In the genomic region with DNA sequence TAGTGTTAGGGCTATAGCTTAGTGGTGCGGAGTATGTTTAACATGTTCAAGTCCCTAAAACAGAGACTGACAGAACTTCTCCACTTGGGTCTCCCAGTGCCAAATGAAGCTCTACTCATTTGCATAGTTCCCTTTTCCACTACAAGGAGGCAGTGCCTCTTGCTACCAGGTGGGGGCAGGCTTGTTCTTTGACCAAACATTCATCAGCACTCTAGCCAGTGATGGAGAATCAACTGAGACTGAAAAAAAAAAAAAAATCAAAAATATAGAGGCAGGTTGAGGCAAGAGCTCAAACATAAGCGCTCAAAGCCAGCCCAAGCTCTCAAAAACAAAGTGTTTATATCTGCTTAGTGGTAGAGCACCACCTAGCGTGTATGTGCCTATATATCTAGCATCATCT, we compare ENCODE assay signal across 8 mouse cellular contexts. TPM values are rescaled to one million over a fixed set of nuclear protein-coding genes. Genes with fewer than 3 reads are reported as not detected.
A peak's percentile ranks its signal among the peaks of the same experiment; 100 is the strongest.
DNase-seq lines count a peak whose midpoint lies in the region; ATAC-seq and TF ChIP-seq lines count a peak whose summit lies in the region.

No protein-coding gene starts in this region.

- no peaks in the 10 kb centered on the region for H3K27me3 ChIP-seq in midbrain, embryonic 14.5 days (ENCODE audit: control insufficient read depth, insufficient read depth, low read length)
- H3K27me3 ChIP-seq in midbrain, embryonic 15.5 days (replicated peaks) = no peaks in the 10 kb centered on the region

- peak; percentile 81 for DNase-seq in cerebellum, adult 9-10 months
- peak; percentile 75 for DNase-seq in midbrain, embryonic 14.5 days
- peak; percentile 58 to 80 for DNase-seq in adrenal gland, postnatal 36 days
- DNase-seq in gastrocnemius, postnatal 25 days = peak; percentile 43
- DNase-seq in lung, adult 2 months = peak; percentile 62
- peak; percentile 55 to 72 for DNase-seq in spleen, postnatal 14 days (ENCODE audit: low spot score in 2 of 2)

- no peak overlapping the region for H3K4me3 ChIP-seq in midbrain, embryonic 14.5 days (replicated peaks; ENCODE audit: low read depth, low read length)
- H3K4me3 ChIP-seq in midbrain, embryonic 15.5 days = no peak overlapping the region
- H3K4me3 ChIP-seq in lung, adult 2 months (replicated peaks; ENCODE audit: extremely low read depth, low read depth, low read length) = no peak overlapping the region

- TF ChIP-seq CTCF in lung, adult 2 months (IDR thresholded peaks at IDR 0.05; ENCODE audit: insufficient read depth, low read length) = peak; percentile 62; the same call in 1 of the 2 replicates

- H3K9me3 ChIP-seq in midbrain, embryonic 14.5 days (ENCODE audit: control insufficient read depth, low read length) = no peaks in the 10 kb centered on the region
- H3K9me3 ChIP-seq in midbrain, embryonic 15.5 days = no peaks in the 10 kb centered on the region

- no peak for TF ChIP-seq POLR2A in lung, adult 2 months (IDR thresholded peaks at IDR 0.05; ENCODE audit: borderline replicate concordance, extremely low read depth, low read depth, low read length)

- H3K4me1 ChIP-seq in midbrain, embryonic 14.5 days (ENCODE audit: control insufficient read depth, insufficient read depth, low read length) = peaks cover 19% of the 10 kb centered on the region
- H3K4me1 ChIP-seq in midbrain, embryonic 15.5 days = peaks cover 24% of the 10 kb centered on the region
- no peaks in the 10 kb centered on the region; the same call in 1 of the 2 replicates for H3K4me1 ChIP-seq in lung, adult 2 months (ENCODE audit: control insufficient read depth, insufficient read depth, low read length)

- WGBS in midbrain, embryonic 14.5 days = 70% methylated on average over 3 of the region's 3 CpGs
- WGBS in midbrain, embryonic 15.5 days = 66% methylated on average over 3 of the region's 3 CpGs
- WGBS in lung, adult 2 months = 50% methylated on average over 3 of the region's 3 CpGs

- no peaks in the 10 kb centered on the region for H3K36me3 ChIP-seq in midbrain, embryonic 14.5 days (ENCODE audit: control insufficient read depth, insufficient read depth, low read length)
- no peaks in the 10 kb centered on the region for H3K36me3 ChIP-seq in midbrain, embryonic 15.5 days (replicated peaks)

- no peak overlapping the region for H3K27ac ChIP-seq in midbrain, embryonic 14.5 days (replicated peaks; ENCODE audit: low read depth, low read length)
- H3K27ac ChIP-seq in midbrain, embryonic 15.5 days = no peak overlapping the region

- ATAC-seq in cerebellum, adult (ENCODE audit: insufficient number of reproducible peaks, low FRiP score, low TSS enrichment) = no peak
- ATAC-seq in midbrain, embryonic 14.5 days (ENCODE audit: low FRiP score, low TSS enrichment) = no peak
- no peak for ATAC-seq in midbrain, embryonic 15.5 days (replicated peaks)

- no peak overlapping the region for H3K9ac ChIP-seq in midbrain, embryonic 14.5 days (replicated peaks; ENCODE audit: low read length)
- no peak overlapping the region for H3K9ac ChIP-seq in midbrain, embryonic 15.5 days

- no peak overlapping the region for H3K4me2 ChIP-seq in midbrain, embryonic 14.5 days (ENCODE audit: low read length)
- H3K4me2 ChIP-seq in midbrain, embryonic 15.5 days = no peak overlapping the region

RNA-seq across cellular contexts. Expression of a gene that starts 4.8 kb away (rescaled TPM):
- 157 TPM in 2 replicates for polyA plus RNA-seq in midbrain, embryonic 14.5 days (2014; fragmentation: Nextera tagmentation; extraction: Ambion mirVana)
- 165 and 174 TPM in 2 replicates for polyA plus RNA-seq in midbrain, embryonic 15.5 days (2015; fragmentation: Nextera tagmentation; extraction: Ambion mirVana)
- total RNA-seq in adrenal gland, postnatal 36 days (2021) = 100 to 1,000 TPM; 354 to 445 TPM
- total RNA-seq in gastrocnemius, postnatal 25 days (2021) = 10 to 100 TPM; 26.7 to 34.6 TPM
- 263 and 265 TPM in 2 replicates for polyA plus RNA-seq in lung, adult 2 months (2012; rRNA removed)

RNA-seq across cellular contexts. Expression of a gene that starts 17.3 kb away (rescaled TPM):
- polyA plus RNA-seq in midbrain, embryonic 14.5 days (2014; fragmentation: Nextera tagmentation; extraction: Ambion mirVana) = 89.1 and 95.7 TPM in 2 replicates
- polyA plus RNA-seq in midbrain, embryonic 15.5 days (2015; fragmentation: Nextera tagmentation; extraction: Ambion mirVana) = 100.0 and 103 TPM in 2 replicates
- total RNA-seq in adrenal gland, postnatal 36 days (2021) = 10 to 100 TPM; 52.3 to 71.2 TPM
- total RNA-seq in gastrocnemius, postnatal 25 days (2021) = 10 to 100 TPM; 16.9 to 18.2 TPM
- polyA plus RNA-seq in lung, adult 2 months (2012; rRNA removed) = 19.5 and 21.3 TPM in 2 replicates

RNA-seq across cellular contexts. Expression of a gene that starts 22.2 kb away (rescaled TPM):
- 0.97 and 1.1 TPM in 2 replicates for polyA plus RNA-seq in midbrain, embryonic 14.5 days (2014; fragmentation: Nextera tagmentation; extraction: Ambion mirVana)
- polyA plus RNA-seq in midbrain, embryonic 15.5 days (2015; fragmentation: Nextera tagmentation; extraction: Ambion mirVana) = 1.5 and 1.7 TPM in 2 replicates
- 1 to 10 TPM in 1 of 2 experiments, under 1 TPM in 1; 0.82 to 1.0 TPM for total RNA-seq in adrenal gland, postnatal 36 days (2021)
- not detected for total RNA-seq in gastrocnemius, postnatal 25 days (2021)
- polyA plus RNA-seq in lung, adult 2 months (2012; rRNA removed) = not detected in 2 replicates

RNA-seq across cellular contexts. Expression of a gene that starts 22.9 kb away (rescaled TPM):
- 102 and 110 TPM in 2 replicates for polyA plus RNA-seq in midbrain, embryonic 14.5 days (2014; fragmentation: Nextera tagmentation; extraction: Ambion mirVana)
- polyA plus RNA-seq in midbrain, embryonic 15.5 days (2015; fragmentation: Nextera tagmentation; extraction: Ambion mirVana) = 121 and 123 TPM in 2 replicates
- total RNA-seq in adrenal gland, postnatal 36 days (2021) = 10 to 100 TPM; 83.6 to 92.9 TPM
- 10 to 100 TPM; 20.9 to 21.6 TPM for total RNA-seq in gastrocnemius, postnatal 25 days (2021)
- polyA plus RNA-seq in lung, adult 2 months (2012; rRNA removed) = 79.0 and 88.0 TPM in 2 replicates

RNA-seq across cellular contexts. Expression of a gene that starts 38.5 kb away (rescaled TPM):
- polyA plus RNA-seq in midbrain, embryonic 14.5 days (2014; fragmentation: Nextera tagmentation; extraction: Ambion mirVana) = 146 and 171 TPM in 2 replicates
- 161 and 171 TPM in 2 replicates for polyA plus RNA-seq in midbrain, embryonic 15.5 days (2015; fragmentation: Nextera tagmentation; extraction: Ambion mirVana)
- total RNA-seq in adrenal gland, postnatal 36 days (2021) = 100 to 1,000 TPM in 1 of 2 experiments, 10 to 100 TPM in 1; 94.7 to 144 TPM
- 10 to 100 TPM; 32.4 to 33.8 TPM for total RNA-seq in gastrocnemius, postnatal 25 days (2021)
- polyA plus RNA-seq in lung, adult 2 months (2012; rRNA removed) = 61.4 and 85.3 TPM in 2 replicates
